Mouse (Mus musculus) embryonic facial prominence, embryonic 11.5 days (tissue): ENCODE data around the gene Ryr1. TPM values are rescaled to one million over a fixed set of nuclear protein-coding genes. Genes with fewer than 3 reads are reported as not detected.

Experiments
- ATAC-seq: fragments of 200-750 bp; cut with Nextera tagmentation; replicated peaks from 2 replicates; pipeline ENCODE4 v1.8.0; 2017; ENCODE audit warnings: low read depth; ENCODE audit not compliant: insufficient number of reproducible peaks, low FRiP score, low TSS enrichment
- DNase-seq: peaks from one replicate; pipeline ENCODE4 v3.0.0-alpha.2; 2015; ENCODE audit warnings: low spot score
- H3K27ac ChIP-seq: fragments of 300-500 bp; sonication (generic); replicated peaks from 2 replicates; pipeline ENCODE4 v1.5.1; 2014; ENCODE audit warnings: mild to moderate bottlenecking, low read depth, low read length, control low read depth
- H3K27me3 ChIP-seq: fragments of 300-500 bp; sonication (generic); 2 replicates; pipeline ENCODE4 v1.6.1; 2014; ENCODE audit warnings: mild to moderate bottlenecking, low read length, moderate library complexity, mixed read lengths; ENCODE audit not compliant: control insufficient read depth, insufficient read depth
- H3K36me3 ChIP-seq: fragments of 300-500 bp; sonication (generic); replicated peaks from 2 replicates; pipeline ENCODE4 v1.6.1; 2014; ENCODE audit warnings: low read depth, mild to moderate bottlenecking, low read length, moderate library complexity, mixed read lengths; ENCODE audit not compliant: control insufficient read depth, insufficient read depth
- H3K4me1 ChIP-seq: fragments of 300-500 bp; sonication (generic); 2 replicates; pipeline ENCODE4 v1.6.1; 2014; ENCODE audit warnings: low read length, mixed read lengths; ENCODE audit not compliant: control insufficient read depth, insufficient read depth
- H3K4me2 ChIP-seq: fragments of 300-500 bp; sonication (generic); 2 replicates; pipeline ENCODE4 v1.6.1; 2014; ENCODE audit warnings: low read depth, mild to moderate bottlenecking, control low read depth, low read length, moderate library complexity
- H3K4me3 ChIP-seq: fragments of 300-500 bp; sonication (generic); 2 replicates; pipeline ENCODE4 v1.5.1; 2014; ENCODE audit warnings: low read depth, low read length, control low read depth
- H3K9ac ChIP-seq: fragments of 300-500 bp; sonication (generic); replicated peaks from 2 replicates; pipeline ENCODE4 v1.6.1; 2014; ENCODE audit warnings: mild to moderate bottlenecking, control low read depth, low read length
- H3K9me3 ChIP-seq: fragments of 300-500 bp; sonication (generic); replicated peaks from 2 replicates; pipeline ENCODE4 v1.6.1; 2016; ENCODE audit warnings: mild to moderate bottlenecking, low read length, inconsistent platforms, mixed read lengths; ENCODE audit not compliant: control insufficient read depth
- WGBS: fragments of 180-500 bp; shearing (Covaris S2); extraction: QIAGEN DNeasy Blood & Tissue Kit; methylation state at CpG from one replicate; pipeline ENCODE4 v1.1.7; 2014; 5-methylcytosine and 5-hydroxymethylcytosine counted together
- polyA plus RNA-seq: library from polyadenylated mRNA; unstranded; fragments of >200 nt; fragmentation: Nextera tagmentation; extraction: Ambion mirVana; gene quantifications from 2 replicates; pipeline ENCODE4 v1.2.1, GENCODE M21; 2014

The Ryr1 gene
- polyA plus RNA-seq, 1 experiment from 2014 or later: 0.98 TPM

- H3K36me3 ChIP-seq: no peaks in the 10 kb centered on the region
- no peak overlapping the region for H3K4me3 ChIP-seq
- H3K9ac ChIP-seq: no peak overlapping the region
- no peak overlapping the region for H3K27ac ChIP-seq
- H3K4me1 ChIP-seq: no peaks in the 10 kb centered on the region
- DNase-seq (no peak), ATAC-seq (no peak)
- no peaks in the 10 kb centered on the region for H3K27me3 ChIP-seq
- WGBS: 75% methylated on average over 3 of the region's 3 CpGs
- no peak overlapping the region for H3K4me2 ChIP-seq
- H3K9me3 ChIP-seq: no peaks in the 10 kb centered on the region
These were observed 40.6 kb downstream of the Ryr1 start for GRCm38 (mm10) chr7:29084411-29084810.

- DNase-seq (no peak), ATAC-seq (no peak)
- H3K4me3 ChIP-seq: no peak overlapping the region
- H3K4me1 ChIP-seq: no peaks in the 10 kb centered on the region
- no peaks in the 10 kb centered on the region for H3K27me3 ChIP-seq
- WGBS: 78% methylated on average over 12 of the region's 12 CpGs
- H3K9ac ChIP-seq: no peak overlapping the region
- H3K9me3 ChIP-seq: no peaks in the 10 kb centered on the region
- no peaks in the 10 kb centered on the region for H3K36me3 ChIP-seq
- no peak overlapping the region for H3K27ac ChIP-seq
- no peak overlapping the region for H3K4me2 ChIP-seq
These were observed 45.5 kb downstream of the Ryr1 start for GRCm38 (mm10) chr7:29079419-29079950.

GRCm38 (mm10) chr7:29076977-29077376 is 48.0 kb downstream of the Ryr1 start:
- no peak for ATAC-seq
- Histone ChIP-seq H3K4me3 (no peak overlapping the region), H3K9ac (no peak overlapping the region), H3K4me1 (no peaks in the 10 kb centered on the region), H3K27me3 (no peaks in the 10 kb centered on the region), H3K27ac (no peak overlapping the region), H3K36me3 (no peaks in the 10 kb centered on the region), H3K4me2 (no peak overlapping the region), H3K9me3 (no peaks in the 10 kb centered on the region)
- DNase-seq: no peak
- 76% methylated on average over 9 of the region's 9 CpGs for WGBS

- DNase-seq: no peak
- 80% methylated on average over 6 of the region's 6 CpGs for WGBS
- H3K36me3 ChIP-seq: no peaks in the 10 kb centered on the region
These were observed 49.8 kb downstream of the Ryr1 start for GRCm38 (mm10) chr7:29075208-29075607.

GRCm38 (mm10) chr7:29072689-29073088 is 52.3 kb downstream of the Ryr1 start:
- H3K27me3 ChIP-seq: no peaks in the 10 kb centered on the region
- no peaks in the 10 kb centered on the region for H3K9me3 ChIP-seq
- DNase-seq (peak; percentile 54), ATAC-seq (no peak)
- WGBS: 49% methylated on average over 11 of the region's 11 CpGs
- H3K27ac ChIP-seq: no peak overlapping the region
- H3K4me1 ChIP-seq: no peaks in the 10 kb centered on the region; the same call in 1 of the 2 replicates
- no peaks in the 10 kb centered on the region for H3K36me3 ChIP-seq
- H3K9ac ChIP-seq: no peak overlapping the region
- H3K4me3 ChIP-seq: no peak overlapping the region
- no peak overlapping the region for H3K4me2 ChIP-seq

More at GRCm38 (mm10) chr7:29075208-29075607, 49.8 kb downstream of the Ryr1 start:
- Histone ChIP-seq H3K27me3 (no peaks in the 10 kb centered on the region), H3K9ac (no peak overlapping the region), H3K9me3 (no peaks in the 10 kb centered on the region), H3K4me1 (no peaks in the 10 kb centered on the region), H3K4me3 (no peak overlapping the region), H3K4me2 (no peak overlapping the region), H3K27ac (no peak overlapping the region)
- no peak for ATAC-seq

GRCm38 (mm10) chr7:29071169-29071891 is 53.6 kb downstream of the Ryr1 start:
- H3K27ac ChIP-seq: no peak overlapping the region
- H3K4me2 ChIP-seq: peak overlapping the region; percentile 74
- H3K9ac ChIP-seq: 0 out of 2 replicates have a peak overlapping the region, but pooled peaks have one; percentile 22
- ATAC-seq: peak; percentile 74
- peak; percentile 60 for DNase-seq
- WGBS: 5% methylated on average over 42 of the region's 42 CpGs
- H3K9me3 ChIP-seq: no peaks in the 10 kb centered on the region
- peak overlapping the region; percentile 36 for H3K4me3 ChIP-seq
- no peaks in the 10 kb centered on the region for H3K36me3 ChIP-seq
- H3K27me3 ChIP-seq: no peaks in the 10 kb centered on the region
- H3K4me1 ChIP-seq: no peaks in the 10 kb centered on the region; the same call in 1 of the 2 replicates

GRCm38 (mm10) chr7:29070364-29071168 is 54.4 kb downstream of the Ryr1 start:
- Histone ChIP-seq H3K27me3 (no peaks in the 10 kb centered on the region), H3K27ac (no peak overlapping the region), H3K36me3 (no peaks in the 10 kb centered on the region), H3K4me2 (no peak overlapping the region), H3K9me3 (no peaks in the 10 kb centered on the region), H3K4me1 (no peaks in the 10 kb centered on the region; the same call in 1 of the 2 replicates), H3K9ac (no peak overlapping the region), H3K4me3 (no peak overlapping the region)
- DNase-seq (no peak), ATAC-seq (no peak)
- 73% methylated on average over 12 of the region's 12 CpGs for WGBS

GRCm38 (mm10) chr7:29067758-29068157 is 57.2 kb downstream of the Ryr1 start:
- Histone ChIP-seq H3K4me2 (no peak overlapping the region), H3K27ac (no peak overlapping the region), H3K27me3 (no peaks in the 10 kb centered on the region), H3K9ac (no peak overlapping the region), H3K4me1 (no peaks in the 10 kb centered on the region; the same call in 1 of the 2 replicates), H3K36me3 (no peaks in the 10 kb centered on the region), H3K9me3 (no peaks in the 10 kb centered on the region), H3K4me3 (no peak overlapping the region)
- peak; percentile 42 for DNase-seq
- WGBS: 8% methylated on average over 15 of the region's 15 CpGs
- no peak for ATAC-seq
